Mouse (Mus musculus): ENCODE measurements at regions not wholly inside any gene's neighbourhood (a gene's known extent, or its start where the extent isn't known, plus 50 kb on each side); places are given as distances from the start of the nearest gene placed in this dataset.
"Not testable (repeated sequence)": the region's sequence is repeated elsewhere in the genome, so short reads cannot be mapped to it uniquely, and the experiment has no call there.

DNA sequence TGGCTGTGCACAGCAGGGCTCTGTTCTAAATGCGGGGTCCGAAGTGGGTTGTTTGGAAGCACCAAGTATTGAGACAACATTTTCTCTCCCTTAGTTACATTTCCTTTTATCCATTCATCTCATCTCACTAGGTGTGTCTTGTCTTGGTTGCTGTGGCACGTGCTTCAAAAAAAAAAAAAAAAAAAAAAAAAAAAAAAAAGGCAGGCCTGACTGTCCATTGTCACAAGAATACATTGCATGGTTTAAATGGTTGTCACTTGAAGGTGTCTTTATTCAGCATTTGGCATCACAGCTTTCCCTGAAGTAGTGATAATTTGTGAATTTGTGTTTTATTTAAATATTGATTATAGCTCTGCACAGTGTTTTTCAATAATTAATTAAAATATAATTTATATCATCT, 211.9 kb downstream of the Fgf9 start:
- no peaks in the 10 kb centered on the region; the same call in 1 of the 2 replicates for H3K9me3 ChIP-seq (replicated peaks)
- no peak overlapping the region for H3K27ac ChIP-seq (ENCODE audit: poor library complexity, severe bottlenecking)
- peaks cover 23% of the 10 kb centered on the region for H3K4me1 ChIP-seq (replicated peaks)
- H3K27me3 ChIP-seq (replicated peaks), result no peaks in the 10 kb centered on the region
- no peak overlapping the region for H3K4me3 ChIP-seq
- 70% methylated on average over 3 of the region's 3 CpGs for WGBS
- no peak for ATAC-seq (ENCODE audit: insufficient number of reproducible peaks, low FRiP score)
- H3K4me2 ChIP-seq, result no peak overlapping the region
- no peaks in the 10 kb centered on the region for H3K36me3 ChIP-seq
- H3K9ac ChIP-seq, result no peak overlapping the region

DNA sequence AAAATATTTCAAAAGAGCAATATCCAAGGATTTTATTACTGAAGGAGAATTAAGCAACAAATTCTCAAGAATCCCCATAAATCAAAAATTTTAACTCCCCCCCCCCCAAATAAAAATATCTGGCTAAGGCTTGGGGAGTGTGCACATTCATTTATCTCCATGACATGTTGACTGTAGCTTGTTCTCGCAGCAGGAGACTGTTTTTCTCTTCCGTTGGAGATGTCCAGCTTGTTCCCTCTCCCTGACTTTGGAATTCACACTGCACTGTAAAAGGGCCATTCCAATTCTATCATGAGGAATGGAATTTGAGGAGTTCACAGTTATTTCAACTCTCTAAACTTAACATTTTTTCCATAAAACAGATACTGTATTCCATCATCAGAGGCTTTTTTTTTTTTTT, 204.1 kb downstream of the Fgf9 start:
- WGBS, result 39% methylated on average over 2 of the region's 2 CpGs
- ATAC-seq (ENCODE audit: insufficient number of reproducible peaks, low FRiP score); H3K9ac ChIP-seq; H3K4me3 ChIP-seq; H3K9me3 ChIP-seq (replicated peaks); H3K27me3 ChIP-seq (replicated peaks); H3K4me2 ChIP-seq; H3K36me3 ChIP-seq; H3K27ac ChIP-seq (ENCODE audit: poor library complexity, severe bottlenecking); H3K4me1 ChIP-seq (replicated peaks): not testable (repeated sequence)

DNA sequence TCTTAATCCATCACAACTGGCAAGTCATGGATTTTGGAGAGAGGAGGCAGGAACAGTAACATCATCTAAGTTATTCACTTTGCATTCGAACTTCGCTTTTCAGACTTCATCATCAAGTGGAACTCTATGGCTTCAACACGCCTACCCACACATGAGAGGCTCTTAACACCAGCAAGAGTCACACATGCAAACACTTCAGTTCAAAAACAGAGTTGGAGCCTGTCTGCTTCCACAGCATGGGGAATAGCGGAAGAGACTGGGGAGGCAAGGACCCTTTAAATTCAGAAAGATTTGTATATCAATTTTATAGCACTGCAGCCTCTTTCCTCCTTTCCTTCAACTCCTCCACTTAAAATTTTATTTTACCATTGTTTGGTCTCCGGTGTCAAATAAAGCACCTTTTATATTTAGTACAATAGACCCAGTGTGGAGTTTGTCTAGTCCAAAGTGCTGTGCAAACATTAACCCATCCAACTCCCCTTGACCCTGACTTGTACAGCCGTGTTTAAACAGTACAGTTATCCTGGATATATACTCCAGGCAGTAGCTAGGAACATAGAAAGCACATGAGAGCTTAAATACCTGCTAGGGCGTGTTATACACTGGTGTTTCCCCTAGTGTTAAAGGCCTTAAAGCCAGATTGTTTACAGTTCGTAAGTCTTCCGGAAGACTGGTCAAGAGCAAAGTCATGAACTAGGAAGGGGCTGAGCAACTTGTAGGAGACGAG, 203.5 kb downstream of the Fgf9 start:
- Histone ChIP-seq H3K27ac (ENCODE audit: poor library complexity, severe bottlenecking) (no peak overlapping the region), H3K4me1 (replicated peaks) (no peaks in the 10 kb centered on the region), H3K36me3 (no peaks in the 10 kb centered on the region), H3K4me2 (no peak overlapping the region), H3K9me3 (replicated peaks) (no peaks in the 10 kb centered on the region), H3K27me3 (replicated peaks) (no peaks in the 10 kb centered on the region), H3K4me3 (no peak overlapping the region), H3K9ac (no peak overlapping the region)
- 84% methylated on average over 10 of the region's 10 CpGs for WGBS
- ATAC-seq (ENCODE audit: insufficient number of reproducible peaks, low FRiP score), result no peak

- Histone ChIP-seq H3K9me3 (replicated peaks) (no peaks in the 10 kb centered on the region), H3K4me1 (replicated peaks) (peaks cover 12% of the 10 kb centered on the region), H3K27me3 (replicated peaks) (no peaks in the 10 kb centered on the region; the same call in 1 of the 2 replicates), H3K9ac (no peak overlapping the region), H3K27ac (ENCODE audit: poor library complexity, severe bottlenecking) (no peak overlapping the region), H3K4me2 (no peak overlapping the region), H3K4me3 (no peak overlapping the region), H3K36me3 (no peaks in the 10 kb centered on the region)
- ATAC-seq (ENCODE audit: insufficient number of reproducible peaks, low FRiP score), result no peak
- WGBS, result 20% methylated on average over 7 of the region's 7 CpGs
Observed at GRCm38 (mm10) chr14:58265373-58265772, 195.0 kb downstream of the Fgf9 start.

GRCm38 (mm10) chr14:58264401-58264800, 194.1 kb downstream of the Fgf9 start:
- Histone ChIP-seq H3K9ac (no peak overlapping the region), H3K4me3 (no peak overlapping the region), H3K27me3 (replicated peaks) (no peaks in the 10 kb centered on the region; the same call in 1 of the 2 replicates), H3K4me2 (no peak overlapping the region), H3K27ac (ENCODE audit: poor library complexity, severe bottlenecking) (no peak overlapping the region), H3K36me3 (no peaks in the 10 kb centered on the region), H3K4me1 (replicated peaks) (peaks cover 12% of the 10 kb centered on the region), H3K9me3 (replicated peaks) (no peaks in the 10 kb centered on the region)
- no peak for ATAC-seq (ENCODE audit: insufficient number of reproducible peaks, low FRiP score)
- 78% methylated on average over 7 of the region's 7 CpGs for WGBS

DNA sequence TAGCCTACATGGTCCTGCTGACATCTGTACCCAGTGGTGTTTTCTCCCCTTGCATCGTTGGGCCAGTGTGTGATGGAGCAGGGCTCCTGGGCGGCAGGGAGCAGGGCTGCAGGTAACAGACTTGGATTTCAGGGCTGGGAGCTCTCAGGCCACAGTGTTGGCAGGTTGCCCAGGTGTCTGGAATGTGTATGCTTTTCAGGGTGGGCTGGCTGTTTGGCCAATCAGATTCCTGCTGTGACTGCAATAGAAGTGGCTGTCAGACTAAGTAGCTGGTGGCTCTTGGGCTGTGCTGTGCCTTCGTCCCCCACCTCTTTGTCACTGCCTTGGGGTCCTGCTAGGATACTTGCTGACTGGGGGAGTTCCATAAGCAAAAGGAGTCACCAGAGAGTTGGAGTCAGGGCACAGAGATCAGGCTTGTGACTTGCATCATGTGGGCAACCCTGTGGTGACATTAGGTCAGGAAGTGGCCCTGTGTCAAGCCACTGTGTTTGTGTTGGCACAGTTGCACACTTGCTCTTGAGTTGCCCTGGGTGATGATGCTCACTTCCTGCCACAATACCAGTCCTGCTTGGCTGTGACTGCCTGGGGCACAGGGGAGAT, 183.1 kb downstream of the Fgf9 start:
- Histone ChIP-seq H3K9me3 (replicated peaks) (no peaks in the 10 kb centered on the region), H3K27ac (ENCODE audit: poor library complexity, severe bottlenecking) (peak overlapping the region; percentile 62)
- WGBS, result 12% methylated on average over 3 of the region's 3 CpGs

GRCm38 (mm10) chr14:58225869-58226268, 155.5 kb downstream of the Fgf9 start:
- ATAC-seq (ENCODE audit: insufficient number of reproducible peaks, low FRiP score), result no peak

More for the DNA sequence above, 183.1 kb downstream of the Fgf9 start:
- H3K4me3 ChIP-seq, result no peak overlapping the region
- no peaks in the 10 kb centered on the region for H3K36me3 ChIP-seq
- peak; percentile 83 for ATAC-seq (ENCODE audit: insufficient number of reproducible peaks, low FRiP score)
- H3K9ac ChIP-seq, result no peak overlapping the region
- no peaks in the 10 kb centered on the region for H3K27me3 ChIP-seq (replicated peaks)
- H3K4me2 ChIP-seq, result no peak overlapping the region
- H3K4me1 ChIP-seq (replicated peaks), result peaks cover 11% of the 10 kb centered on the region

DNA sequence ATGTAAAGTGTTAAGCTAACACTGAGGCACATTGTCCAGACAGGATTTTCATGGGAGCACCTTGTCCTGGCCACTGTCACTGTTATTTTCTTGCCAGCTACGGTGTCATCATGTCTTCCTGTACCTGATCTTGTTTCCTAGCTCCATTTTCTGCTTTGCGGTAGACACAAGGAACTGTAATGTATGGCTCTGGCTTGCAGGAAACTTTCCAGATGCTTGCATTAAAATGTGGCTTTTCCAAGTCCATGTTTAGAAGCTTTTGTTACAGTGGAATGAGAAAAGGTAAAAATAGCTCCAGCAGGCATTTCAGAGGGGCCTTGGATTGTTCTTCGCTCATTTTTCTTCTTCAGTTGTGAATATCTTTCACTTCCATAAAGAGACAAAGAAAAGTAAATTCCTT, 154.1 kb downstream of the Fgf9 start:
- WGBS, result 80% methylated on average over 3 of the region's 3 CpGs
- no peaks in the 10 kb centered on the region for H3K27me3 ChIP-seq (replicated peaks)
- no peak overlapping the region for H3K4me3 ChIP-seq
- ATAC-seq (ENCODE audit: insufficient number of reproducible peaks, low FRiP score), result no peak
- H3K4me2 ChIP-seq, result no peak overlapping the region
- H3K4me1 ChIP-seq (replicated peaks), result peaks cover 17% of the 10 kb centered on the region
- H3K36me3 ChIP-seq, result no peaks in the 10 kb centered on the region
- no peak overlapping the region for H3K9ac ChIP-seq
- H3K9me3 ChIP-seq (replicated peaks), result no peaks in the 10 kb centered on the region; the same call in 1 of the 2 replicates
- no peak overlapping the region for H3K27ac ChIP-seq (ENCODE audit: poor library complexity, severe bottlenecking)

More at GRCm38 (mm10) chr14:58225869-58226268, 155.5 kb downstream of the Fgf9 start:
- WGBS, result 88% methylated on average over 1 of the region's 1 CpGs
- no peak overlapping the region for H3K4me3 ChIP-seq
- peaks cover 17% of the 10 kb centered on the region for H3K4me1 ChIP-seq (replicated peaks)
- H3K27me3 ChIP-seq (replicated peaks), result no peaks in the 10 kb centered on the region
- no peaks in the 10 kb centered on the region for H3K36me3 ChIP-seq
- H3K9me3 ChIP-seq (replicated peaks), result no peaks in the 10 kb centered on the region; the same call in 1 of the 2 replicates
- H3K27ac ChIP-seq (ENCODE audit: poor library complexity, severe bottlenecking), result no peak overlapping the region
- no peak overlapping the region for H3K4me2 ChIP-seq
- H3K9ac ChIP-seq, result no peak overlapping the region

DNA sequence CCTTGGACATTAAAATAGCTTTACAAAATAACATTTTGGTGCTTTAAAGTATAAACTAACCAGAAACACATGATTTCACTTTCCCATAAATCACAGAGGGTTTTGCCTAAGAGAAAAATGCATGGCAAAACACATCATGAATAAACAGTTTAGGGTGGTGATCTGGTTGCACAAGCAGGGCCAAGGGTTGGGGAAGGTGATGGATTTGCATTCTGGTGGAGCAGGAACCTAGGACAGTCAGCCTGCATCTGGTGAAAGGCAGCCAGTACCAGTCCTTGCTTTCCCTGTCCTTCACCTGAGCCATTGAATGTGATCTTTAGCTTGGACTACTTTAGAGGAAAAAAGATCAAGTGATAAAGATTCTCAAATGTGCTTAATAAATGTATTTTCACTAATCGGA, 138.1 kb downstream of the Fgf9 start:
- no peaks in the 10 kb centered on the region for H3K27me3 ChIP-seq (replicated peaks)
- WGBS, result 81% methylated on average over 1 of the region's 1 CpGs
- H3K27ac ChIP-seq (ENCODE audit: poor library complexity, severe bottlenecking), result no peak overlapping the region
- H3K4me3 ChIP-seq, result no peak overlapping the region
- H3K9me3 ChIP-seq (replicated peaks), result no peaks in the 10 kb centered on the region
- no peak for ATAC-seq (ENCODE audit: insufficient number of reproducible peaks, low FRiP score)
- no peak overlapping the region for H3K4me2 ChIP-seq
- no peaks in the 10 kb centered on the region for H3K36me3 ChIP-seq
- no peaks in the 10 kb centered on the region for H3K4me1 ChIP-seq (replicated peaks)
- H3K9ac ChIP-seq, result no peak overlapping the region

DNA sequence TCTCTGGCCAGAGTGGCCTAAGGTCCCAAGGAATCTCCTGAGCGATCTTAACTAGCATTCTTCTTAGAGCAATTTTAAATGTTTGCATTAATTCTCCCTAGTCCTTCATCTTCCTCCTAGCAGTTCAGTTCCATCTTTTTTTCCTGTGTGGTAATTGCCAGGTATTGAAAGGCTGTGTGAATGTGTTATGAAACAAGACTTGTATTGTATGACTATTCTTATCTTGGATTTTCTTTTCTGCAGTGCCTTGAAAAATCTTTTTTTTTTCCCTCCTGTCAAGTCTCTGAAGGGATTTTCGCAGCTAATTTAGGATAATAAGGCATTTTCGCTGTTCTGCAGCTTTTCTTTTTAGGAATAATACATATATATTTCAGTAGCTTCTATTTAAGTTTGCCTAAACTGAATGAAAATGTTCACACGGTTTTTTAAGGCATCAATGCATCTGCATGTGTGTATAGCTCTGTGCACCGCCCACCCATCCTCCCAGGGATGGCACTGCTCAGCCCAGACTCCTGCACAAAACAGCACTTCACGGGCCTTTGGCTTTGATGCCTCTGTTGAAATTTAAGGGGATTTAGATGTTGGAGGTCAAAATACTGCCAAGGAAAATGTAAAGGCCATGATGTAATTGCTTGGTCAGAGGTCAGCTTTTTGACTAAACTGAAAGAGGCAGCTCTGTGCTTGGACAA, 132.4 kb downstream of the Fgf9 start:
- Histone ChIP-seq H3K9ac (no peak overlapping the region), H3K27ac (ENCODE audit: poor library complexity, severe bottlenecking) (no peak overlapping the region), H3K36me3 (no peaks in the 10 kb centered on the region), H3K4me3 (no peak overlapping the region), H3K9me3 (replicated peaks) (no peaks in the 10 kb centered on the region), H3K4me2 (no peak overlapping the region), H3K27me3 (replicated peaks) (no peaks in the 10 kb centered on the region), H3K4me1 (replicated peaks) (no peaks in the 10 kb centered on the region)
- 64% methylated on average over 6 of the region's 6 CpGs for WGBS
- no peak for ATAC-seq (ENCODE audit: insufficient number of reproducible peaks, low FRiP score)

GRCm38 (mm10) chr14:58189948-58190347, 119.6 kb downstream of the Fgf9 start:
- 85% methylated on average over 15 of the region's 15 CpGs for WGBS
- H3K4me3 ChIP-seq, result no peak overlapping the region

More at GRCm38 (mm10) chr14:58189948-58190347, 119.6 kb downstream of the Fgf9 start:
- no peaks in the 10 kb centered on the region for H3K27me3 ChIP-seq (replicated peaks)
- no peak overlapping the region for H3K9ac ChIP-seq
- H3K9me3 ChIP-seq (replicated peaks), result no peaks in the 10 kb centered on the region; the same call in 1 of the 2 replicates
- ATAC-seq (ENCODE audit: insufficient number of reproducible peaks, low FRiP score), result no peak
- no peaks in the 10 kb centered on the region for H3K36me3 ChIP-seq
- no peak overlapping the region for H3K27ac ChIP-seq (ENCODE audit: poor library complexity, severe bottlenecking)
- H3K4me2 ChIP-seq, result no peak overlapping the region
- no peaks in the 10 kb centered on the region for H3K4me1 ChIP-seq (replicated peaks)

Data from heart, embryonic 12.5 days (tissue).